Mouse (Mus musculus) regulatory T cell (primary cell): ENCODE measurements around the gene Ccm2.

Experiments
- in situ Hi-C: fragments of 300-600 bp; cut with MboI, MseI; formaldehyde crosslinking; loops from one replicate; pipeline ENCODE4 v1.15.1; 2025; ENCODE audit warnings: high pct_unique_total_duplicates

Ccm2 gene

GRCm38 (mm10) chr11:6602662-6603061 lies 56.0 kb downstream of the Ccm2 start:
- in situ Hi-C loops, result no loop called here

GRCm38 (mm10) chr11:6603224-6603623 lies 56.5 kb downstream of the Ccm2 start:
- in situ Hi-C loops, result no loop called here

- in situ Hi-C loops, result no loop called here
Measured at GRCm38 (mm10) chr11:6603887-6604603, 57.4 kb downstream of the Ccm2 start.

- in situ Hi-C loops, result no loop called here
Measured at GRCm38 (mm10) chr11:6604604-6604936, 57.9 kb downstream of the Ccm2 start.

DNA sequence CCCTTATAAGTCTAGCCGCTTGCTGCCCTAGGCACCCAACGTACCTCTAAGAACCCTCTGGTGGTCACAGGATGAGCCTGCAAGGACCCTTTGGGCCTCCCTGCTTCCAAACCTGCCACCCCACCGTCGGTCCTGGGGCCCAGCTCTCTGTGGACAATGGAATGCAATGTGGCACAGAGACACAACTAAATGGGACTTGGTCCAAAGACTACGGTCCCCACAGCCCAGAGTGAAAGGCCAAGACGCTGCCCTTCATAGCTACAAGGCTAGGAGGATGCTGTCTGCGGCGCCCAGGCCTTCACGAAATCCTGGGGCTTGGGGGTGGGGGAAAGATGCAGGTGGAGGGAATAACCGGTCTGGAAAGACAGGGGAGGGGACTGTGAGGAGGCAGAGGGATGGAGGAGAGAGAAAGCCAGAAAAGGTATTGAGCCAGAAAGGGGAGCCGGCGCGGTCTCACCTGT lies 58.4 kb downstream of the Ccm2 start:
- in situ Hi-C loops, result no loop called here

- in situ Hi-C loops, result no loop called here
Measured at GRCm38 (mm10) chr11:6605491-6606399, 59.1 kb downstream of the Ccm2 start, which contains the start of gene Nacad. Gene Nacad (minus strand): TSS chr11:6606053.

- in situ Hi-C loops, result no loop called here
Measured at GRCm38 (mm10) chr11:6615250-6616205, 68.8 kb downstream of the Ccm2 start.

DNA sequence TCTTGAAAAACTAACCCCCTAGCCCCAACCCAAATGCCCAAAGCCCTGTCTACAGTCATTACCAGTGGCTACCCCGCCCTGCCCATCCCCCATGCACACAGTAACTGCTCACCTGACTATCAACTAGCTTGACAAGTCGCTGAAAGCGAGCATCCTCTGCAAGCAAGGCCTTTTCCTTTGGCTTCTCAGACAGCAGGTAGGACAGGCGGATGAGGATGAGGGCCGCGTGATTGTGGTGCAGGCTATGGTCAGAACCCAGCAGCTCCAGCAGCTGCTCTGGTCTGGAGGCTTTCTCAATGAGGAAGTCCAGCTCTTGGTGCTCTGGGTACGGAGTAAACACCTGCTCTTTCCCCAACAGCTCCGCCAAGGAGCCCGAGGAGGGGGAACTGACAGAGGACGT lies 77.0 kb downstream of the Ccm2 start:
- in situ Hi-C loops, result loop anchor here (10.0 kb wide), 1 partner anchor 99 kb away; the partner anchor contains the start of gene Myo1g

DNA sequence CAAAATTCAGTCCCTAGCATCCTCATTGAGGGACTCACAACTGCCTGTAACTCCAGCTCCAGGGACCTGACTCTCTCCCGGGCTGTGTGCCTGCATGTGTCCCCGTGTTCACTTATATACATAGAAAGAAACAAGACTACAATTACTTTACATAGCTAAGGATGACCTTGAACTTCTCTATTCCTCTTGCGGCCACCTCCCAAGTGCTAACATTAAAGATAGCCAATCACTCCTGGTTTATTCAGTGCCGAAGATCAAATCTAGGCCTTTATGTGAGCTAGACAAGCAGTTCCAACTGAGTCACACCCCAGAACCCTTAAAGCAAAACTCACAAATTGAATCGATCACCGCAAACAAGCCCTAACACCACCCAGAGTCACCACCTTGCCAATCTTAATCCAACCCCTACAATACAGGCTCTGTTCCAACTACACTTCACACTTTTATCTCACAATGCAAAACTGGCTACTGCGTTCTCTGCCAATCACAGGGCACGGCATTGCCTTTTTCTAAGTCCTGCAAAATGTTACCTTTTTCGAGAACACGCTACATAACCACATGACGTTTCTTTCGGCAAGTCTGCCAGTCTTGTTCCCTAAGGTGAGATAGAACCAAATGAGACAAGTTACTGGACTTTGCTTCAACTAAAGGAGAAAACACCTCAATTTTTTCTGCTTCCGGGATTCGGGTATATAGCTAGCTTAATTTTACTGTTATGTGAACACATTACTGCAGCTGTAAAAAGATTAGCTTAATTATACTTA lies 78.1 kb downstream of the Ccm2 start:
- in situ Hi-C loops, result loop anchor here (10.0 kb wide), 1 partner anchor 100 kb away; the partner anchor contains the start of gene Myo1g

DNA sequence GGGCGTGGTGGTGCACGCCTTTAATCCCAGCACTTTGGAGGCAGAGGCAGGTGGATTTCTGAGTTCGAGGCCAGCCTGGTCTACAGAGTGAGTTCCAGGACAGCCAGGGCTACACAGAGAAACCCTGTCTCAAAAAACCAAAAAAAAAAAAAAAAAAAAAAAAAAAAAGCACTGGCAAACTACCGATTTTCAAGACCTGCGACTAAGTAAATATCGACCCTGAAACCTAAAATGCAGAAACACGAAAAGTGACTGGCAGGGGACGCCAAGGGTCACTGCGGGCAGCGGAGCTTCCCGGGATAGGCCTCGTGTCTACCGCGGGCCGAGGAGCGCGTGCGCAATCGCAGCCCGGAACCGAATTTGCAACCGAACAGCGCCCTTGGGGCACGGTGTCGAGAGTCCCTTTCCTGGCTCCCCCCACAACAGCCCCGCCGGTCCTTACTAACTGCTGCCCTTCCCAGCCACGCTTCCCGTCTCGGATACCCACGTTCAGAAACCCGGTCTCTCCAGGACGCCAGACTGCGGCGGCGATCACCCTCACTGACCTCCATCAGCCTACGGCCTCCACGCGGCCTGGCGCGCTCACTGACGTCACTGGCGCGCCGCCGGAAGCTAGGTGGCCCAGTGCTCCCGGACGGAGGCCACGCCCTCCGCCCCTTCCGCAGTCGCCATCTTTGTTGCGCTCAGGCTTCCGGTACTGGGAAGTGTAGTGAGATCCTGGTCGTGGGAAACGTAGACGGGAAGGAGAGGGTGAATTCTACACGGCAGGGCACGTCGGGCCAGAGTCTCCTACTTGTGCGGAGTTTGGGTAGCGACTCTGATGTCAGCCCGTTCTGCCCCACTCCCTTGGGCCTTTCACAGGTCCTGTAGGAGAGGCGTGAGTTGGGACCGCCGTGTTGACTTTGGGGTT lies 79.0 kb downstream of the Ccm2 start, which contains the start of gene Tbrg4:
TSS of gene Tbrg4 (minus strand) at position 590 of the 910 bp plus-strand sequence.
- in situ Hi-C loops, result loop anchor here (10.0 kb wide), 1 partner anchor 101 kb away; the partner anchor contains the start of gene Myo1g

DNA sequence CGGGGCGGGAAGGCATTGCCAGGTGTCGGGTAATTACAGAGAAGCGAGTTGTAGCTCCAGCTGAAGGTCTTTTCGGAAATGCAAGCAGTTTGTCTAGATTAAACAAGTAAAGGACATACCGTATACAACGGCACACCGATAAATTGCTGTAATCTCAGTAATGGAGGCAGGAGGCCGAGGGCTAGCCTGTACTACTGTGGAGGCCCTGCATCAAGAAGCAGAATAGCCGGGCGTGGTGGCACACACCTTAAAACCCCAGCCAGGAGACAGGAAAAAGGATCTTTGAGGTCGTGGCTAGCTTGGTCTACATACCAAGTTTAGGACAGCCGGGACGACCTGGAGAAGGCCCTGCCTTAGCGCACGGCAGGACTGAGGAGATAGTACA lies 79.7 kb downstream of the Ccm2 start:
- in situ Hi-C loops, result loop anchor here (10.0 kb wide), 1 partner anchor 102 kb away; the partner anchor contains the start of gene Myo1g

- in situ Hi-C loops, result loop anchor here (10.0 kb wide), 1 partner anchor 103 kb away; the partner anchor contains the start of gene Myo1g
Measured at GRCm38 (mm10) chr11:6627731-6628130, 81.0 kb downstream of the Ccm2 start.

DNA sequence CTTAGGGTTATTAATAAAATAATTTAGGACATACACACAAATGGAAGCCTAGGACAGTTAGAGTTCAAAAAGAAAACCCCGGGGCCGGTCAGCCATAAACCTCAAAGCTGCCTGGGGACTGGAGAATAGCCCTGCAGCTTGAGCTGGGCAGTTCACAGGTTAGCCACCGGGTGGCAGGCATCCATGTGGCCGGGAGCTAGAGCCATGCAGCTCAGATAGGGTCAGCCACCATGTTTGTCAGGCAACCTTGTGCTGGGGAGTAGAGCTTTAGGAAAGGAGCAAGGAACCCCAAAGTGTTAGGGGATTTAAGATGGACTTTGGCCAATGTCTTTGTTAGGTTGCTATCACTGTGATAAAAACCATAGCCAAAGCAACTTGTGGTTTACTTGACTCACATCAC lies 81.9 kb downstream of the Ccm2 start:
- in situ Hi-C loops, result loop anchor here (10.0 kb wide), 1 partner anchor 104 kb away; the partner anchor contains the start of gene Myo1g

- in situ Hi-C loops, result loop anchor here (10.0 kb wide), 1 partner anchor 105 kb away; the partner anchor contains the start of gene Myo1g
Measured at GRCm38 (mm10) chr11:6629655-6630054, 83.0 kb downstream of the Ccm2 start.

DNA sequence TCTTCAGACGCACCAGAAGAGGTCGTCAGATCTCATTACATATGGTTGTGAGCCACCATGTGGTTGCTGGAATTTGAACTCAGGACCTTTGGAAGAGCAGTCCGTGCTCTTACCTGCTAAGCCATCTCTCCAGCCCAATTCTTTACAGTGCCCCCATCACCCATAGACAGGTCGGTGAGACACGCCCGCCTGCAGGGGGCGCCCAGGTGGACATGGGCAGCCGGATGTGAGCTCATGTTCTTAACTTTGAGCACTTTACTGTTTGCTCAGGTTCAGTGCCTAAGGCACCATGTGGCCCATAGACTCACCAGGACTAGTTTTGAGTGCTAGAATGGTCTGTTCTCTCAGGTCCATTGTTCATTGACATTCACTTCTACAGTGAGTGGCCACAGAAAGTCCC lies 89.5 kb downstream of the Ccm2 start:
- in situ Hi-C loops, result no loop called here

- in situ Hi-C loops, result no loop called here
Measured at GRCm38 (mm10) chr11:6638537-6638936, 91.8 kb downstream of the Ccm2 start, which contains the start of gene Wap. Gene Wap (minus strand): TSS chr11:6638637.

- in situ Hi-C loops, result no loop called here
Measured at GRCm38 (mm10) chr11:6639072-6639471, 92.4 kb downstream of the Ccm2 start.

DNA sequence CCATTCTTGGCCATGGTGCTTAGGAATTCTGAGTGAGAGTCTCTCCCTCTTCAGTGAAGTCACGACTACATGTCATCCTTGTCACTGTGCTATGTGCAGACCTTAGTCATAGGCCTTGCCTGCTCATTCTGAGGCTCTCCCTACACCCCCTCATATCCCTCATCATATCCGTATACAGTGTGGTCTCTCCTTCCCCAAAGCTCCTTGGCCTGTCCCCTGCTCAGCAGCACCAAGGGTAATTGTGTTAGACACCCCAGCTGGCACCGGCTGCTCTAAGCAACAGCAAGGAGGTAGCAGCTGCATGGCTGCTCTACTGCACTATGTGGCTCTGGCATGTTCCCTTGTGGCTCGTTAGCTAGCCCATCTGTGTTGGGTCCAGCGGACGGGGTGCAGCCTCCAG lies 97.9 kb downstream of the Ccm2 start:
- in situ Hi-C loops, result no loop called here
